Mouse (Mus musculus) midbrain, embryonic 10.5 days (tissue): ENCODE measurements around the gene Sdhaf2. TPM values are rescaled to one million over a fixed set of nuclear protein-coding genes. Genes with fewer than 3 reads are reported as not detected.

ENCODE experiments used
- DNase-seq: peaks from one replicate; pipeline ENCODE4 v3.0.0-alpha.2; 2017; ENCODE audit warnings: low spot score
- H3K27ac ChIP-seq: fragments of 300-500 bp; sonication (generic); replicated peaks from 2 replicates; pipeline ENCODE4 v1.5.1; 2016; ENCODE audit warnings: mild to moderate bottlenecking
- H3K27me3 ChIP-seq: fragments of 300-500 bp; sonication (generic); 2 replicates; pipeline ENCODE4 v1.6.1; 2016; ENCODE audit warnings: low read depth, mild to moderate bottlenecking; ENCODE audit not compliant: poor library complexity, severe bottlenecking
- H3K36me3 ChIP-seq: fragments of 300-500 bp; sonication (generic); 2 replicates; pipeline ENCODE4 v1.6.1; 2016; ENCODE audit warnings: mild to moderate bottlenecking, moderate library complexity
- H3K4me1 ChIP-seq: fragments of 300-500 bp; sonication (generic); 2 replicates; pipeline ENCODE4 v1.6.1; 2016
- H3K4me3 ChIP-seq: fragments of 300-500 bp; sonication (generic); 2 replicates; pipeline ENCODE4 v1.5.1; 2016; ENCODE audit warnings: mild to moderate bottlenecking, moderate library complexity
- H3K9me3 ChIP-seq: fragments of 300-500 bp; sonication (generic); replicated peaks from 2 replicates; pipeline ENCODE4 v1.6.1; 2016; ENCODE audit warnings: mild to moderate bottlenecking
- WGBS: fragments of 180-500 bp; shearing (Covaris S2); methylation state at CpG from one replicate; pipeline ENCODE4 v1.1.7; 2016; 5-methylcytosine and 5-hydroxymethylcytosine counted together
- polyA plus RNA-seq: library from polyadenylated mRNA; unstranded; fragments of >200 nt; fragmentation: Nextera tagmentation; extraction: Ambion mirVana; gene quantifications from 2 replicates; pipeline ENCODE4 v1.2.1, GENCODE M21; 2016

Sdhaf2 gene
- polyA plus RNA-seq, 1 experiment from 2014 or later: 66.9 TPM

- no peak for DNase-seq
- Histone ChIP-seq H3K27me3 (peaks cover 85% of the 10 kb centered on the region), H3K27ac (no peak overlapping the region), H3K36me3 (no peaks in the 10 kb centered on the region), H3K4me3 (no peak overlapping the region), H3K9me3 (no peaks in the 10 kb centered on the region), H3K4me1 (peaks cover 72% of the 10 kb centered on the region)
- WGBS: 70% methylated on average over 4 of the region's 4 CpGs
These were observed 71.1 kb downstream of the Sdhaf2 start for GRCm38 (mm10) chr19:10454718-10455436.

Other genes starting within 250 kb of the Sdhaf2 start
- 1.8 and 2.7 TPM in 2 replicates for gene Dagla, start 221.3 kb downstream of the Sdhaf2 start, polyA plus RNA-seq
- gene Syt7, start 137.1 kb downstream of the Sdhaf2 start, polyA plus RNA-seq: 1.6 and 2.2 TPM in 2 replicates
- 0.70 and 1.4 TPM in 2 replicates for gene Lrrc10b, start 68.7 kb downstream of the Sdhaf2 start, polyA plus RNA-seq
- gene Ppp1r32, start 43.2 kb downstream of the Sdhaf2 start, polyA plus RNA-seq: 0.39 and 0.47 TPM in 2 replicates
- 57.9 and 63.2 TPM in 2 replicates for gene Cpsf7, start 876 bp downstream of the Sdhaf2 start, polyA plus RNA-seq
- gene Tmem216, start 30.1 kb upstream of the Sdhaf2 start, polyA plus RNA-seq: 66.9 and 67.6 TPM in 2 replicates
- gene Cyb561a3, start 51.0 kb upstream of the Sdhaf2 start, polyA plus RNA-seq: 15.2 and 15.3 TPM in 2 replicates
- 67.4 and 68.5 TPM in 2 replicates for gene Tmem138, start 51.2 kb upstream of the Sdhaf2 start, polyA plus RNA-seq
- 463 and 501 TPM in 2 replicates for gene Ddb1, start 79.2 kb upstream of the Sdhaf2 start, polyA plus RNA-seq
- gene Tkfc, start 79.5 kb upstream of the Sdhaf2 start, polyA plus RNA-seq: 24.0 and 25.7 TPM in 2 replicates
- 0.65 and 0.95 TPM in 2 replicates for gene Vwce, start 108.1 kb upstream of the Sdhaf2 start, polyA plus RNA-seq
- gene Pga5, start 151.9 kb upstream of the Sdhaf2 start, polyA plus RNA-seq: not detected in 2 replicates
- gene Vps37c, start 162.6 kb upstream of the Sdhaf2 start, polyA plus RNA-seq: 33.8 and 36.0 TPM in 2 replicates
- not detected in 2 replicates for gene Cd5, start 212.9 kb upstream of the Sdhaf2 start, polyA plus RNA-seq